Mouse (Mus musculus) midbrain, embryonic 16.5 days (tissue): ENCODE results near the gene Prg2. TPM values are rescaled to one million over a fixed set of nuclear protein-coding genes. Genes with fewer than 3 reads are reported as not detected.

Experiments used
- ATAC-seq: fragments of 200-750 bp; cut with Nextera tagmentation; 2 replicates; pipeline ENCODE4 v1.8.0; 2017; ENCODE audit warnings: moderate TSS enrichment
- H3K27ac ChIP-seq: fragments of 300-500 bp; sonication (generic); 2 replicates; pipeline ENCODE4 v1.5.1; 2014; ENCODE audit warnings: mild to moderate bottlenecking, low read length, mixed read lengths
- H3K27me3 ChIP-seq: fragments of 300-500 bp; sonication (generic); 2 replicates; pipeline ENCODE4 v1.6.1; 2014; ENCODE audit warnings: low read depth, low read length, mixed read lengths; ENCODE audit not compliant: control insufficient read depth, insufficient read depth
- H3K36me3 ChIP-seq: fragments of 300-500 bp; sonication (generic); 2 replicates; pipeline ENCODE4 v1.6.1; 2014; ENCODE audit warnings: mild to moderate bottlenecking, low read length, moderate library complexity, mixed read lengths; ENCODE audit not compliant: control insufficient read depth, insufficient read depth
- H3K4me1 ChIP-seq: fragments of 300-500 bp; sonication (generic); 2 replicates; pipeline ENCODE4 v1.6.1; 2014; ENCODE audit warnings: mild to moderate bottlenecking, low read length, mixed read lengths; ENCODE audit not compliant: control insufficient read depth, insufficient read depth
- H3K4me2 ChIP-seq: fragments of 300-500 bp; sonication (generic); 2 replicates; pipeline ENCODE4 v1.6.1; 2014; ENCODE audit warnings: mild to moderate bottlenecking, low read length, mixed read lengths
- H3K4me3 ChIP-seq: fragments of 300-500 bp; sonication (generic); 2 replicates; pipeline ENCODE4 v1.5.1; 2014; ENCODE audit warnings: low read depth, mild to moderate bottlenecking, low read length, moderate library complexity, mixed read lengths
- H3K9ac ChIP-seq: fragments of 300-500 bp; sonication (generic); 2 replicates; pipeline ENCODE4 v1.6.1; 2014; ENCODE audit warnings: low read depth, low read length, mixed read lengths
- H3K9me3 ChIP-seq: fragments of 300-500 bp; sonication (generic); replicated peaks from 2 replicates; pipeline ENCODE4 v1.6.1; 2014; ENCODE audit warnings: mild to moderate bottlenecking, low read length, mixed read lengths; ENCODE audit not compliant: control insufficient read depth, poor library complexity, severe bottlenecking
- WGBS: fragments of 180-500 bp; shearing (Covaris S2); extraction: QIAGEN DNeasy Blood & Tissue Kit; methylation state at CpG from one replicate; pipeline ENCODE4 v1.1.7; 2014; 5-methylcytosine and 5-hydroxymethylcytosine counted together
- polyA plus RNA-seq: library from polyadenylated mRNA; unstranded; fragments of >200 nt; fragmentation: Nextera tagmentation; extraction: Ambion mirVana; gene quantifications from 2 replicates; pipeline ENCODE4 v1.2.1, GENCODE M21; 2015

Prg2 gene
- polyA plus RNA-seq: not detected in 2 replicates

DNA sequence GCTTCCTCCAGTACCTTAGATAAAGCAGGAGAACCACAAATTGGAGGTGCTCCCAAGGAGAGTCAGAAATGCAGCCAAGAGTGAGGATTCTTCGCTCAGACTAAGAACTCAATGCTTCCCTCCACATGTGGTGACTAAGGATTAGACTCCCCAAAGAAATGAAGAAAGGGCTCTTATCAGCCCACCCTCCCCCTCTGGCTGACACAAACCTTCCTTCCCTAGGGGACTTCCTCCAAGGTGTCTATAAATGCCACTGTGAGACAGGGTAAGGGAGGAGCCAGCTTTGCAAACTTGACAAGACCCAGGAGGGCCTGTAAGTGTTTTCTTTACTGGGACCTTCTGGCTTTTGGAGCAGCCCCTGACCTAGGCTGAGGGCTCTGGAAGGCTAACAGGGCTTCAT, at the start of gene Prg2:
Gene Prg2 (plus strand): TSS at position 274 of the 400 bp plus-strand sequence.
- no peak within 1 kb of the TSS for H3K27ac ChIP-seq
- H3K4me2 ChIP-seq: no peak within 1 kb of the TSS
- H3K4me1 ChIP-seq: no peaks in the 10 kb centered on the region
- H3K36me3 ChIP-seq: no peaks in the 10 kb centered on the region
- 30% methylated on average over 1 of the region's 1 CpGs for WGBS
- no peak within 1 kb of the TSS for H3K9ac ChIP-seq
- H3K27me3 ChIP-seq: no peaks in the 10 kb centered on the region
- ATAC-seq: no peak
- no peak within 1 kb of the TSS for H3K4me3 ChIP-seq
- no peaks in the 10 kb centered on the region for H3K9me3 ChIP-seq

DNA sequence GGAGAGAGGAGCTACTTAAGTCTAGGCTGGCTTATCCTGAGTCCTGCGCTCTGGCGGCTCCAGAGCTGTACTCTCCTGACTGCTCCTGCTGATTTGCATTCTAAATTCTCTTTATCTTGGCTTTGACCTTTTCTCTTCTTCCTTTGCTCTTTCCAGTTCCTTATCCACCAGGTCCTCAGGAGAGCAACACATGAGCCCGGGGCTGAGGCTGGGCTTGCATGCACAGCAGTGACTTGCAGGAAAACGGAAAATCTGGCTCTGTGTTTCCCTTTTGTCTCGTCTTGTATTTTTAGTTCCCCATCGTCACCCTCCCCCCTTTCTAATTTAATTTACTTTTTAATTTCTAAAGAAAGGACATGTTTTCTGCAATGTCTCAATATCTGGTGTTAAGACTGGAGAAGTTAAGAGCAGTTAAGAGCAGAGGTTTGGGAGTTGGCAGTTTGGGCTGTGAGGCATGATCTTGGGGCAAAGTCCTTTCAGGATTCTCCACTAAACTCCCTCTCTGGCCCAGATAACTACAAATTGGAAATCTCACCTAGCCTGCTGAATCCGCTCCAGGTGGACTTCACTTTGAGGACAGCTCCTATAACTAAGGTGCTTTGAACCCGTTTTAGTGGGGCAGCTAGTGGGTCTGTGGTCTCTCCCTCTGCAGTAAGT, 46.1 kb upstream of the Prg2 start:
- H3K36me3 ChIP-seq: no peaks in the 10 kb centered on the region
- 62% methylated on average over 8 of the region's 8 CpGs for WGBS
- H3K9me3 ChIP-seq: no peaks in the 10 kb centered on the region
- H3K4me1 ChIP-seq: peaks cover 4% of the 10 kb centered on the region
- no peak overlapping the region for H3K27ac ChIP-seq
- no peak for ATAC-seq
- no peak overlapping the region for H3K4me2 ChIP-seq
- no peaks in the 10 kb centered on the region for H3K27me3 ChIP-seq
- H3K9ac ChIP-seq: no peak overlapping the region
- H3K4me3 ChIP-seq: no peak overlapping the region

DNA sequence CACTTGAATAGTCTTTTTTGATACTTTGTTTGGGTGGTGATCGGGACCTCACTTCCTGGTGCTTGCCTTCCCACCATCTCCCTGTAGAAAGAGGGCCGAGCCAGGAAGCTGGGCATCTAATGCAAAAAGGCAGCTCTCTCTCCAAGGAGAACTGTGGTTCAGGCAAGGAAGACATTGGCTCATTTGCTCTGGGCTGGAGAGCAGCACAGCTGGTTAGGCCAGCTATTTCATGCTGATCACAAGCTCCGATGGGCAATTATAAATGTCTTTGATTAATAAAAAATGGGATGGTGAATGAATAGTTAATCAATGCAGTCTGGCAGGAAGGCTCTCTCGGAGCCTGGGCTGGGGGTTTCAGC, 45.6 kb upstream of the Prg2 start:
- WGBS: 35% methylated on average over 4 of the region's 4 CpGs
- Histone ChIP-seq H3K27me3 (no peaks in the 10 kb centered on the region), H3K4me1 (peaks cover 4% of the 10 kb centered on the region), H3K9ac (no peak overlapping the region), H3K9me3 (no peaks in the 10 kb centered on the region), H3K4me2 (no peak overlapping the region), H3K36me3 (no peaks in the 10 kb centered on the region), H3K27ac (no peak overlapping the region), H3K4me3 (no peak overlapping the region)
- peak; percentile 79 for ATAC-seq

DNA sequence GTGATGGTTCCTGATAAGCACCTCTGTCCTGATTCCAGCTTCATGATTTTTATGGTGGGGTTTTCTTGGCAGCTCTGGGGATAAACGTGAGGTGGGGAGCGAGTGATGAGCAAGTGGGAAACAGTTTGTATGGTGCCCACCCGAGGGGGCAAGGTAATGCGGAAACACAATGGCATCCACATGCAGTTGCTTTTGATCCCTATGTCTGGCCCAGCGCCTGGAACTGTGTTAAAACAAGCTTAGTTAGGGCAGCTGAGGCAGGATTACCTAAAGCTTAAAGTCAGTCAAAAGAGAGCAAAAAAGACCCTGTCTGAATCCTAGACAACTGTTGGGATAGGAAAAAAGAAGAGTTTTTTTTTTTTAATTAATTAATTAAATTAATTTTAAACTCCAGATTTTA, 45.2 kb upstream of the Prg2 start:
- H3K27me3 ChIP-seq: no peaks in the 10 kb centered on the region
- ATAC-seq: peak; percentile 70; the same call in 1 of the 2 replicates
- no peak overlapping the region for H3K9ac ChIP-seq
- no peaks in the 10 kb centered on the region for H3K9me3 ChIP-seq
- H3K4me3 ChIP-seq: no peak overlapping the region
- no peaks in the 10 kb centered on the region for H3K36me3 ChIP-seq
- no peak overlapping the region for H3K4me2 ChIP-seq
- peaks cover 4% of the 10 kb centered on the region for H3K4me1 ChIP-seq
- 28% methylated on average over 5 of the region's 5 CpGs for WGBS
- no peak overlapping the region for H3K27ac ChIP-seq

DNA sequence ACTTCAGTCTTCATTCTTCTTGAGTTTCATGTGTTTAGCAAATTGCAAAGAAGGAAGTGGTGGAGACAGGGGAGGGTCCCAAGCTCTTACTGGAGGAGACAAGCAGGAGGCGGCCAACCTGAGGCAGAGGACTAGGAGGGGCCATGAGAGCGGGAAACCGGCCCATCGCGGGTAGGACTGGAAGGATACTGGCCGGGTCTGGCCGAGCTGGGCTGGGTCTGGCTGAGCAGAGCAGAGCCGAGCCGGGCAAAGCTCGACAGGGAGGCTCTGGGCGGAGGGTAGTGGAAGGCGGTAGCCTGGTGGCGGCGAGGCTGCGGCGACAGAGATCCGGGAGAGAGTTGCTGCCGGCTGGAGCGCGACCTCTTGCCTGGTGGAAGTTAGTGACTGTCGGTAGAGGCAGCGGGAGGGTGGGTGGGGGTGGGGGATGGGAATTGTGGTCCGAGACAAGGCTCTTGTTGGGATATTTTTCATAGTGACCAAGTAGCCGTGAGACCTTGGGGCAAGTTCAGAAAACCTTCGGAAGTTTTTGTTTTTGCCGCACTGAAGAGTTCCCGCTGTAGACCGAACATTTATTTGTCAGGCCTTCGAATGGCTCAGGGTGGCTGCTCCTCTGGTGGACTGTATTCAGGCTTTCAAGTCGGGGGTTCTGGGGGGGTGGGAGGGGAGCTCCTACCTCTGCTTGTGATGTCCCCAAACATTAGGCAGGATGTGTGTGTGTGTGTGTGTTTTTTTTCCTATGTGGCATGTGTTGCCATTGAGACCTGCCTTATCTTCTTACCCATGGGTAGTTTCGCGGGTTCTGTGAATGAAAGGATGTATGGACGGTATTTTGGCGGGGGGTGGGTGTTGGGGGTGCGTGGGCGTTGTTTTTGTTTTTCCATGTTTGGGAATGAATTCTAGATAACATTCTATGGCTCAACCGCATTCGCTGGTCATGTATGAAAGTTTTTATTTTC, 43.5 kb upstream of the Prg2 start, which contains the start of gene Slc43a3:
Gene Slc43a3 (plus strand): TSS at position 106 of the 956 bp plus-strand sequence.
- H3K4me3 ChIP-seq: peak within 1 kb of the TSS; percentile 20; the same call in 1 of the 2 replicates
- no peaks in the 10 kb centered on the region for H3K9me3 ChIP-seq
- peak; percentile 69; the same call in 1 of the 2 replicates for ATAC-seq
- peaks cover 4% of the 10 kb centered on the region for H3K4me1 ChIP-seq
- H3K27me3 ChIP-seq: no peaks in the 10 kb centered on the region
- H3K4me2 ChIP-seq: peak within 1 kb of the TSS; percentile 51
- H3K9ac ChIP-seq: 0 out of 2 replicates have a peak within 1 kb of the TSS, but pooled peaks have one; percentile 35
- WGBS: 24% methylated on average over 38 of the region's 38 CpGs
- H3K27ac ChIP-seq: no peak within 1 kb of the TSS
- no peaks in the 10 kb centered on the region for H3K36me3 ChIP-seq

DNA sequence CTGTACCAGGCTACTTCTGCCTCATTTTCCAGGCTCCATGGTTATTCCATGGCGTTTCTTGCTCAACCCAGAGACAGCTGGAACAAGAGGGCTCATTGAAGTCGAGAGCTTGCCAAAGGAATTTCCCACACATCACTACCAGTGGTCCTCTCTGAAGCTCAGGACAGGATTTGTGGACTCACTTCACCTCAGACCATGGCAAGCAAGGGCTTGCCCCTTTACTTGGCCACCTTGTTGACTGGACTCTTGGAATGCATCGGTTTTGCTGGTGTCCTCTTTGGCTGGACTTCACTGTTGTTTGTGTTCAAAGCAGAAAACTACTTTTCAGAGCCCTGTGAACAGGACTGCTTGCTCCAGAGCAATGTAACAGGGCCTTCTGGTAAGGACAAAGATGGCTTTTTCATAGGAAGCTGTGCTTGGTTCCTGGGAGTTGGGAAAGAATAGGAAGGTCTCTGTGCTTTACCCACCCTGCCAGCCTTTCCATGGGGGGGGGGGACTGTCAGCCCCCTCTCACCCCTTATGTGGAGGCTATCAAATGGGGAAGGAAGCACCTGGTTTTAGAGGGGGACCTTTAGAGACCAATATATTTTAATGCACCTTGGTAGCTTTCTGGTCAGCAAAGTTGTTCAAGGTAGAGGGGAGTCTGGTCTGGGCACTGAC, 42.6 kb upstream of the Prg2 start:
- Histone ChIP-seq H3K36me3 (no peaks in the 10 kb centered on the region), H3K4me3 (no peak overlapping the region), H3K4me2 (no peak overlapping the region), H3K9me3 (no peaks in the 10 kb centered on the region), H3K4me1 (peaks cover 4% of the 10 kb centered on the region), H3K27me3 (no peaks in the 10 kb centered on the region), H3K27ac (no peak overlapping the region), H3K9ac (no peak overlapping the region)
- ATAC-seq: no peak
- WGBS: 70% methylated on average over 3 of the region's 3 CpGs

DNA sequence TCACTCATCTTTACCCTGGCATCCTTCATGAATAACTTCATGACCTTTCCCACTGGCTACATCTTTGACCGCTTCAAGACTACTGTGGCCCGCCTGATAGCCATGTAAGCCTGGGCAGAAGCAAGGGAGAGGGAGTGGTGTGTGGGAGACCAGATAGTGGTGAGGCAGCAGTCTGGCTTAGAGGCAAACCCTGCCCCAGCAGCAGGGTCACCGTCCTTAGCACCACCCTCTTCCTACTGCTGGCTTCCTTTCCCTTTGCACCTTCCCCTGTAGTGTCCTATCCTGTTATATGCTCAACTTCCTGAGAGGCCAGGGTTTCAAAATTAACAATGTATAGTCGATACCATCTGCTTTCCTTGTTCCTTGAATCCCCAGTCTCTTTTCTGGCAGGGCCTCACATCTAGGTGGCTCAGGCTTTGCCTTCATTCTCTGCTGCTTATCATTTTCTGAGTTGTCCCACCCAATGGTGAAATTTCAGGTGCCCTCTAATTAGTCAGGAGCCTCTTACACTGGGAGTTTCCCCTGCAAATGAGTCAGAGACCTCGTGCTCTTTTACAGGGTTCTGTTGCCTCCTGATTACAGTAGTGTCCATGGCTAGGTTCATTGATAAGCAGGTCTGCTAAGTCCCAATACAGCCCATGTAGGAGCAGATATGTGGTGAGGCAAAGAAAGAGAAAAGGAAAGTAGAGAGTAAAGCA, 41.9 kb upstream of the Prg2 start:
- Histone ChIP-seq H3K4me1 (peaks cover 4% of the 10 kb centered on the region), H3K4me2 (no peak overlapping the region), H3K4me3 (no peak overlapping the region), H3K27ac (no peak overlapping the region), H3K9me3 (no peaks in the 10 kb centered on the region), H3K9ac (no peak overlapping the region), H3K36me3 (no peaks in the 10 kb centered on the region), H3K27me3 (no peaks in the 10 kb centered on the region)
- ATAC-seq: no peak
- WGBS: 89% methylated on average over 5 of the region's 5 CpGs

DNA sequence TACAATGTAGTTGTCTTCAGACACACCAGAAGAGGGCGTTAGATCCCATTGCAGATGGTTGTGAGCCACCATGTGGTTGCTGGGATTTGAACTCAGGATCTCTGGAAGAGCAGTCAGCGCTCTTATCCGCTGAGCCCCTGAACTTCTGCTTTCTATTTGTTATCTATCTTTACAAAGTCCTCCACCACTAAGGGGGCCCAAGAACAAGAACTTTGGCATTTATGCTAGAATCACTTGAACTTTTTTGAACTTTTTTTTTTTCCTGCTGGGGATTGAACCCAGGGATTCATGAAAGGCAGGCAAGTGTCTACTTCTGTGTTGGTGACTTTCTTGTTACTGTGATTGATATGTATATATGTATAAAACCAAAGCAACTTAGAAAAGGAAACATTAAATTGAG, 41.0 kb upstream of the Prg2 start:
- H3K9me3 ChIP-seq: no peaks in the 10 kb centered on the region
- H3K27me3 ChIP-seq: no peaks in the 10 kb centered on the region
- no peak overlapping the region for H3K9ac ChIP-seq
- no peak overlapping the region for H3K4me2 ChIP-seq
- WGBS: 97% methylated on average over 3 of the region's 3 CpGs
- peaks cover 4% of the 10 kb centered on the region for H3K4me1 ChIP-seq
- H3K4me3 ChIP-seq: no peak overlapping the region
- no peak for ATAC-seq
- H3K36me3 ChIP-seq: no peaks in the 10 kb centered on the region
- H3K27ac ChIP-seq: no peak overlapping the region
